Mouse (Mus musculus) testis, adult 2 months (tissue): ENCODE data around the gene Spats2l.

Experiments
- CTCF ChIP-seq: fragments of 200-500 bp; IDR thresholded peaks from 2 replicates; pipeline ENCODE4 v1.5.1; 2012; ENCODE audit warnings: low read depth, mild to moderate bottlenecking, inconsistent platforms, low read length, moderate library complexity; ENCODE audit not compliant: control insufficient read depth, insufficient read depth, insufficient replicate concordance
- POLR2A ChIP-seq: fragments of 200-500 bp; IDR thresholded peaks from 2 replicates; pipeline ENCODE4 v1.6.1; 2012; ENCODE audit warnings: low read depth, mild to moderate bottlenecking, inconsistent platforms, low read length, moderate library complexity; ENCODE audit not compliant: control insufficient read depth

- no peak for TF ChIP-seq CTCF
- TF ChIP-seq POLR2A: no peak
Measured at GRCm38 (mm10) chr1:57851871-57852270, 77.9 kb downstream of the Spats2l start.
